Mouse (Mus musculus) right cerebral cortex, adult 2 months (tissue): ENCODE measurements around the gene 2410002F23Rik.
"Not testable (repeated sequence)": the region's sequence is repeated elsewhere in the genome, so short reads cannot be mapped to it uniquely, and the experiment has no call there.

Experiments used
- DNase-seq, 2 experiments: peaks; one replicate each; pipeline ENCODE4 v3.0.0; 2021 to 2022; ENCODE audit warnings: low spot score in 2 of 2

Gene 2410002F23Rik

DNA sequence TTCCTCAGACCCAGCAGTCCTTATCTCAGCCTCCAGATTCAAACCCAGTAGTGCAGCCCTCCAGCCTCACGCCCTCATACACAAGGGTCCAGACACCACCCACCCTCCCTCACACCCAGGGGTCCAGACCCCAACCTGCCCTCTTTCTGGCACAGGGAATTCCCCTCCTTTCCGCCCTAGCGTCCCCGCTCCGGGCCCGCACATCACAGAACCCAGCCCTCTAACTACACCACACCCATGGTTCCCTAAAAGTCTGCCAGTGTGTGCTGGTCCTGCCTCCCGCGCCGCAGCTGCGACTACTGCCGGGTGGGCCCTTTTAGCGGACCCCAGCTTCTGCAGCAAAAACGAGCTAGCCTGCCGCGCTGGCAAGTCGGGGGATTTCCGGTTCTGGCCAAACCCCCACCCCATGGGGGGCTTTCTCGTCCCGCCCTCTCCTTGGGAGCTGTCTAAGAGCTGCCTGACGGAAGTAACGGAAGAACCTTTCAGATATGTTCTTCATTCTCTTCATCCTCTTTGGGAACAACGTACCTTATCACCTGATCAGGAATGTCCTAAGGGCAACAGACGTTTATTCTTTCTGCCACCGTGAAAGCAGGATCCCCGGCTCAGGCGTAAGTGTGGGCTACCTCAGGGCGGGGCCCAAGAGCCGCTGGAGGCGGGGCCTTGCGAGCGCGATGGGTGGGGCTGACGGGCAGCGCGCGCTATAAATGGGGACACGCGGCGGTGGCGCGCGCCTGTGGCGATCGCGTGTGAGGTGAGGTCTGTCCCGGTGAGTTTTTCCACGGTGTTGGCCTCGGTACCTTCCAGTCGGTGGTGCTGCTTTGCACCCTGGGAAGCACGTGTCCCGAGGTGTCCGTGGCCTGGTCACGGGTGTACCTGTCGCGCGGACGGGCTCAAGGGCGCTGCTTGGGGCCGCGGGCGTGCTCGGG, at the start of gene 2410002F23Rik, which contains the start of gene 1700028J19Rik:
Gene 2410002F23Rik (plus strand): TSS at position 668 of the 929 bp plus-strand sequence.
Gene 1700028J19Rik (minus strand): TSS at position 641 of the 929 bp plus-strand sequence.
- DNase-seq, result peak; percentile 89 to 91

DNA sequence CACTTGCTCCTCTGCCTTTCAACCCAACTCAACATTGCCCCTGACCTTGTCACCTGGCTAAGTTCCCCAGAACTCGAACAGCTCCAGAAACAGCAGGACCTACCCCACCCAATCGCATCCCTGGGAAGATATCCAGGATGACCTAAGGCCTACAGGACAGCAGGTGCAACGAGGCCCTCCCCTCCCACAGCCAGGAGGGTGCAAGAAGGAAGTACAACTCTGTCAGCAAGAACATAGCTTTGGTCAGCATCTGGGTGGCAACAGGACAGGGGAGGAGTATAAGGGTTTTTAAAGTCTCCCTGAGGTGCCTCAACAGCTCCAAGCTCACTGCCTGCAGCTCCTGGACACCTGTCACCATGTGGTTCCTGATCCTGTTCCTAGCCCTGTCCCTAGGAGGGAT, 48.6 kb upstream of the 2410002F23Rik start, which contains the start of gene Klk1b3:
Gene Klk1b3 (plus strand): TSS at position 301 of the 400 bp plus-strand sequence.
- no peak for DNase-seq

DNA sequence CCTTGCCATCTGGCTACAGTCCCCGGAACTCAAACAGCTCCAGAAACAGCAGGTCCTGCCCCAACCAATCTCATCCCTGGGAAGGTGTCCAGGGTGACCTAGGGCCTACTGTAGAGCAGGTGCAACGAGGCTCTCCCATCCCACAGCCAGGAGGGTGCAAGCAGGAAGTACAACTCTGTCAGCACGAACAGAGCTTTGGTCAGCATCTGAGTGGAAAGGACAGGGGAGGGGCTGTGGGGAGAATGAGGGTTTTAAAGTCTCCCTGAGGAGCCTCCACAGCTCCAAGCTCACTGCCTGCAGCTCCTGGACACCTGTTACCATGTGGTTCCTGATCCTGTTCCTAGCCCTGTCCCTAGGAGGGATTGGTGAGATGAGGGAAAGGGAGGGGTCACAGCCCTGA, 39.4 kb upstream of the 2410002F23Rik start, which contains the start of gene Klk1b4:
Gene Klk1b4 (plus strand): TSS at position 301 of the 400 bp plus-strand sequence.
- DNase-seq, result not testable (repeated sequence)

DNA sequence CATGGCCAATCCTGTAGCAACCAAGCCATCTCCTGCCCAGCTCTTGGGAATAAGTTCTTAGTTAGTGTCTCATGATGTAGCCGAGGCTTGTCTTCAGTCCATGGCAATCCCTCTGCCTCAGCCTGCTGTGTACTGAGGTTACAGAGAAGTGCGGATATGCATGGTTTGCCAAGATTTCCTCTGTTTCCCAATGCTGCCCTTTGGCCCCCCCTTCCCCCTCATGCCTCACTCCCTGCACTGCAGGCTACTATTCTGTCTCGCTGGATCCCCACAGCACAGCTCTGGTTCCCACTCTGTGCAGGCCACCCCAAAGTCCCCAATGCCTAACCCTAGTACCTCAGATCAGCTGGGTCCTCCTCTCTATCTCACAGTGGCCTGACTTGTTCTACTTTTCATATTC, 38.2 kb upstream of the 2410002F23Rik start:
- no peak for DNase-seq

DNA sequence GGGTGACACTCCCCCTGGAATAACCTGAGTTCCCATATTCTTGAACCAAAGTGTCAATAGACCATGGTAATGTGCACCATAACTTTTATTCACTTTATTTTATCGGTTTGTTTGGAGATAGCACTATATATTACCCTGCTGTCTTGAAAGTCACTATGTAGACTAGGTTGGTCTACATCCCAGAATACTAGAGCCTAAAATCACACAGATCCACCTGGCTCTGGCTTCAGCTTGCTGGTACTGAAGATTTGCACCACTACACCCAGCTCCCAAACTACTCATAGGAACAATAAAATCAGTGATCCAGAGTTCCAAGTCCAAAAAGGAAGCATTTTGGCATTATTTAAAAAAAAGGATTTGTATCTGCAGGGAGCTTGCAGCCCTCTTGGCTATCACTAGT, 30.9 kb upstream of the 2410002F23Rik start, which contains the start of gene Klk1b5:
Gene Klk1b5 (plus strand): TSS at position 301 of the 400 bp plus-strand sequence.
- DNase-seq, result no peak

DNA sequence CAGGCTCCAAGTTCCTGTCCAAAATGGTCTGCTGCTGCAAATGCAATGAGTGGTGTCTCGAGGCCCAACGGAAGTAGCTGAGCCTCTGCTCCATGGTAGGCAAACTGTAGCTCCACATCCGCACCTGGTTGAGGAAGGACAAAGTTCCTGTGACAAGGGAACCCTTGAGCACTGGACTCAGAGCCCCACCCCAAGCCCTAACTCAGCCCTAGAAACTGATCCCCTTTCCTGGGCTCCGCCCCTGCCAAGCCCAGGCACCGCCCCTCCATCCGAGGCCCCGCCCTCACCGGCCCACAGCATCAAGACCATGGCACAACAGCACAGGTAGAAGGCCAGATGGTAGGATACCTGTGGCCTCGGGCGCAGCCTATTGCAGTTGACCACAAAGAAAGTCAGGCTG, 24.9 kb upstream of the 2410002F23Rik start:
- DNase-seq, result not testable (repeated sequence)

DNA sequence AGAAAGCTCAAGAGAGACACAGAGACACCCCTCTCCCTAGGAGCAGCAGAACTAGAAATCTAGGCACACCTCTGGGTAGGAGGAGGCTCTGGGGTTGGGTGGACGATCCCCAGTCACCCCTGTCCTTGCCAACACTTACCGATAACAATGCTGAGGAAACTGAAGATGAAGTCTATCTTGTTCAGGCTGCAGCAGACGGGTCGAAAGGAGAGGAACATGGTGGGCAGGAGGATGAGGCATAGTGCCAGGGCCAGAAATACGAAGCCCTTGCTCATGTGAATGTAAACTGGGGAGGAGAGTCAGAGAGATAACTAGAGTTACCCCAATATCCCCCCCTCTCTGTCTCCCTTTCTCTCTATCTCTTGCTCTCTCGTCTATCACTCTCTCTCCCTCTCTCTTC, 24.2 kb upstream of the 2410002F23Rik start:
- DNase-seq, result not testable (repeated sequence)

DNA sequence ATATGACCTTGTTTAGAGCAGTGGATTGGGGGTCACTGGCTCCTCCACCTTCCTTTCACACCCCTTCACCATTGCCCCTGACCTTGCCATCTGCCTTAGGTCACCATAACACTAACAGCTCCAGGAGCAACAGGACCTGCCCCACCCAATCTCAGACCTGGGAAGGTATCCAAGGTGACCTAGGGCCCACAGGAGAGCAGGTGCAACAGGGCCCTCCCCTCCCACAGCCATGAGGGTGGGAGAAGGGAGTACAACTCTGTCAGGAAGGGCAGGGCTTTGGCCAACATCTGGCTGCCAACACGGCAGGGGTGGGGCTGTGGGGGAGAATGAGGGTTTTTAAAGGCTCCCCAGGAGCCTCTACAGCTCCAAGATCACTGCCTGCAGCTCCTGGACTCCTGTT, 21.4 kb upstream of the 2410002F23Rik start, which contains the start of gene Klk1:
Gene Klk1 (plus strand): TSS at position 285 of the 400 bp plus-strand sequence.
- no peak for DNase-seq

DNA sequence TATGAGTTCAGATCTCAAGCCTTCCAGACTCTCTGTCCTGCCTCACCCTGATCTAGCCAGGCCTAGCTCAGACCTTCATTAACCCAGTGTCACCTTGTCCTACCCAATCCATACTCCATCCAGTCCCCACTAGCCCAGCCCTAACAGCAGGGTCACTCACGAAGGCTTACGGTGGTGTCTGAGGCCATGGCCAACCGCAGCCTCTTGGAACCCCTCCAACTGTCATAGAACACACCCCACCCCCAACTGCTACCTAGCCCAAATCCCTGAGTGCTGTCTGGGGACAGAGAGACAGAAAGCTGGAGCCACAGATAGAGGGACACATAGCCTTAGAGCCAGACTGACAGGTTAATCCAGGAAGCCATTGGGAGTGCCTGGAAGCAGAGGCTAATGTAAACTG, 10.6 kb upstream of the 2410002F23Rik start, which contains the start of gene Gm36864:
Gene Gm36864 (plus strand): TSS at position 269 of the 400 bp plus-strand sequence.
- DNase-seq, result no peak

DNA sequence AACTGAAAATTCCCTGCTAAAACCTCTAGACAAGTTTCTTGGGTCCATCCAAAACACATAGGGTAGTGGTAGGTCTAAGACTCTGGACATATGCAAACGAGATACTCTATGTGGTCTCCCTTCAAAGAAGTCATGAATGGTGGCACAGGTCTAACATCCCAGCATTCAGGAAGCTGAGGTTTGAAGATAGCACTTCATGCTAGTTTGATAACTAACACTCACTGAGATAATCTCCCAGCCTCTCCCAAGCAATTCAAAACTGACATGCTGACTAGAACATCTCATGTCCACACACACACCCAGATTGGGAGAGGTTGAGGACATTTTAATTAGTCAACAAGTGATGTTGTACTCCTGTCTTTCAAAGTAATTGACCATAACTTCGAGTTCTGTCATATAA, 6.6 kb upstream of the 2410002F23Rik start:
- DNase-seq, result no peak

DNA sequence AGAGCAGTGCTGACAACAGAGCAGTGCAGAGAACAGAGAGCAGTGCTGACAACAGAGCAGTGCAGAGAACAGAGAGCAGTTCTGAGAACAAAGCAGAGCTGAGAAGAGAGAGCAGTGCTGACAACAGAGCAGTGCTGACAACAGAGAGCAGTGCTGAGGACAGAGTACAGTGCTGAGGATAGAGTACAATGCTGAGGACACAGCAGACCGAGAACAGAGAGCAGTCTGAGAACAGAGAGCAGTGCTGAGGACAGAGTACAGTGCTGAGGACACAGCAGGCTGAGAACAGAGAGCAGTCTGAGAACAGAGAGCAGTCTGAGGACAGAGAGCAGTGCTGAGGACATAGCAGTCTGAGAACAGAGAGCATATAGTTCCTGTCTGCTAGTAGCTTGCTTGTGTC, 5.8 kb upstream of the 2410002F23Rik start:
- DNase-seq, result no peak

DNA sequence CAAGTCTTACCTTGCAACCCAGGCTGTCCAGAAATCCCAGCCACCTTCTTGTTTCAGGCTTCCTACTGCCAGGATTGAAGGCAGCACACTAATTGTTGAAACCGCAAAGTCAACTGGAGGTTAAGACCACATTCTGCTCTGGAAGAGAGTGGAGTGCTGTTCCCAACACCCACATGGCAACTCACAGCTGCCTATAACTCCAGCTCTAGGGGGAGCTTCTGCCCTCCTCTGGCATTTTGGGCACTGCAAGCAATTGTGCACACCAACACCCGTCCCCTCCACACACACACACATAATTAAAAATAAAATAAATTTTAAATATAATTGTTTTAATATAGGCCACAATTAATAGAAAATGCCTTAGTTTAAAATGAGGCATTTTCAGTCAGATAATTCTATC, 5.4 kb upstream of the 2410002F23Rik start:
- DNase-seq, result no peak

DNA sequence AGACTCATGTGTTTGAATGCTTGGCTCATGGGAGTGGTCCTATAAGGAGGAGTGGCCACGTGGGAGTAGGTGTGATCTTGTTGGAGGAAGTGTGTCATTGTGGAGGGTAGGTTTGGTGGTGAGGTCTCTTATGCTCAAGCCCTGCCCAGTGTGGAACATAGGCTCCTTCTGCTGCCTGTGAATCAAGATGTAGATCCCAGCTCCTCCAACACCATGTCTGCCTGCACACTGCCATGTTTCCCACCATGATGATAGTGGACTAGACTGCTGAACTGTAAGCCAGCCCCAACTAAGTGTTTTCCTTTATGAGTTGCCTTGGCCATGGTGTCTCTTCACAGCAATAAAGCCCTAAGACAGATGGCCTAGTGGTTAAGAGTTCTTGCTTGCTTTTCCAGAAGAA, 2.4 kb upstream of the 2410002F23Rik start:
- DNase-seq, result no peak

DNA sequence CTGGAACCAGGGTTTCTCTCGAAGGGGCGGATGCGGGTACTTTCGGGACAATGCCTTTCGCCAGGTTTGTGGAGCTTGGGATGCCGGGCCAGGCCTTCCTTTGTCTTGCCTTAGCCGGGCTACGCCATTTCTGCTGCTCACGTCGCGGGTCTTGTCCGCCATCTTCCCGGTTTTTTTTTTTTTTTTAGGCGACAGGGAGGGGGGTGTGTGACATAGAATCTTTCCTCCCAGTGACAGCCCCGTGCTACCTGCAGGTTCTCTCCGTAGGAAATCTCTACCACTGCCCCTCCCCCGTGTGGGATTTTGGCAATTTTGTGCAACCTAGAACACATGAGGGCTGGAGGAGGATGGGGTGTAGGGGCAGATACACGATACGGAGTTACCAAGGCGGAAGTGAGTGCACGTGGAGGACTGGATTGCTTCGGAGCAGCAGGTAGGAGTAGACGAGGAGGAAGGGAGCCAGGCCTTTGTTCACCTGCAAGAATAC, 505 bp downstream of the 2410002F23Rik start:
- peak; percentile 34 to 54 for DNase-seq

DNA sequence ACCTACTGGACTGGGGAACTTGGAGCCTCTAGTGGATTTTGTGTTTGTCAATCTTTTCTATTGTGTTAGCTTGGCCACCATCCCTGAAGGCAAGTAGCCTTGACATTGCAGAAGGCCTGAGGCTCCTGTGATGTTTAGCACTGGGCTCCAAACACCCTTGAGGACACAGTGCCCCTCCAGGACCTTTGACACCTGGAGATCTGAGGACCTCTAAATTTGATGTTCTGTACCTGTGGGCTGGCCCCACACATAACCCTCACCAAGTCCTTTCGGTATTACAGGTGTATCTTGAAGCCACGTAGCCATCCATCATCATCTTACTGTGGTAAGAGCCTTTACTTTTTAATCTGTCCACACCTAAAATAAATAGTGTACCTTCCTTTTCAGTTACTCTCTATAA, 1.4 kb downstream of the 2410002F23Rik start:
- no peak for DNase-seq

DNA sequence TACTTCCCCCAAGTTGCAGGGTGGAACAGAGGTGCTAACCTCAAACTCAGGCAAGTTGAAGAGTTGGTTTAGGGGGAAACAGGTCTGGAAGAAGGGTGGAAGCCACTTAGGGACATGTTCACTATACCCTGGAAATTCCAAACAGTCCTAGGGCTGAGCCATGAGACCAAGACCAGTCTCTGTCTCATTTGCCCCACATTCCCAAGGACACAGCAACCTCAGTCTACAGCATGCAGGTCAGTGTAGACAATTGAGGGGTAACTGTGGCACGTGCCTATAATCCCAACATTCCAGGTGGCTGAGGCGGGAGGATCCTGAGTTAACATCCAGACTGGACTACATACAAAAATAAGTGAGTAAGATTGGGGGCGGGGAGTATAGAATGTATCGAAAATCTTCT, 2.7 kb downstream of the 2410002F23Rik start:
- no peak for DNase-seq

DNA sequence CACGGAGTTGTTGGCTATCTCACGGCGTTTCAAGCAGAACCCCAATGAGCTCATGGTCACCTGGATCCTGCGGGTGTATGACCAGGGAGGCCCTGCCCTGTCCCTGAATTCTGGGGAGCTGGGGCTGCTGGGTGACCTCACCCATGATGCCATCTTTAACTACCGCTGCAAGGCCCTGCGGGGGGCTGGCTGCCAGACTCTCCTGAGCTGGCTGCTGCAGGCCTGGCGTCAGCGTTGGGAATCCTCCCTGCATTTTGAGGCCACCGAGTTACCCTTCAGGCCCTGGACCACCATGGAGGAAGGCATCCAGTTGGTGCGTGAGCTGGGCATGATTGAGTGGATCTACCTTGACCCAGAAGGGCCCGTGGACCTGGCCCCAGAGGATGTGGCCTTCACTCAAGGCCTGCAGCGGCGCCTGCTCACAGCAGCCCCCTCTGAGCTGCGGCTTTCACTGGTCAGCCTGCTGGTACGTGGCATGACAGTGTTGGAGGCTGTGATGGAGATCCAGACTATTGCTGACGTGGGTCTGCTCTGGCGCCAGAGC, 4.3 kb downstream of the 2410002F23Rik start:
- not testable (repeated sequence) for DNase-seq

DNA sequence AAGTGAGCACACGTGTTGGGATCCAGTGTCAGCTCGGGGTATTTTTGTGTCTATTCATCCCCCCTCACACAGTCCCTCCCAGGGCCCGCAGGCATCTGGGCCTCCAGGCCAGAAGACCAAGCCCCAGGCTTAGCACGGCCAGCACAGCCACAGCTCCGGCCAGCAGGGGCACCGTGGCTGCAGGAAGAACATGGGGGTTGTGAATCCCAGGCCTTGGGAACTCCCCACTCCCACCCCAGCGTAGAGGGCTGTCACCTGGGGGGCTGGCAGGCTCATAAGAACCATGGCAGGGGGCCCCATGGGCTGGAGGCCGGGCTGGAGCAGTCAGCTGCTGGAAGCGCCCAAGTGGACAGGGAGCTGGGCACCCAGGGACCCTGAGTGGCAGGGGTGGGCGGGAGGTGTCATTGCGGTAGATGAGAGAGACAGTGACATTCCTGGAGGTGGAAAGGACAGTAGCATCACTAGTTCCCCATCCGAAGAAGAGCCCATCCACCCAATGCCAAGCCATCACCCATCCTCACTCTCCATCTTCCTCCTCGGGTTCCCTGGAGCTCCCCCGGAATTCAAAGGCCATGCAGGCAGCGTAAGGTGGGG, 6.6 kb downstream of the 2410002F23Rik start:
- no peak for DNase-seq

DNA sequence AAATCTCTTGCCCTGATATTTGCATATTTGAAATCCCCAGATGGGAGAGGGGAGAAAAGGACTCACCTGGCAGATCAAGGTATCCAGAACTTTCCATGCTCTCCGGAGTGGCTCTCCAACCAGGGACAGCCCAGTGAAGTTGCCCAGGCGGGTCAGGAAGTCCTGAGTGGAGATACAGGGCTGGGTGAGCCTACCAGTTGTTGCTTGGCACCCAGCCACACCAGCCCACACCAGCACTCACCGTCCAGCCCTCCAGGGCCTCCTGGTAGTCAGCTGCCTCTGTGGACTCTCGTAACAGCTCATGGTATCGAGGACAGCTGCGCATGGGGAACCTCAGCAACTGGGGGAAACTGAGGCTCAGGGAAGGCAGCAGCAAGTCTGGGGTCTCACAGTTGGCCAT, 8.4 kb downstream of the 2410002F23Rik start:
- DNase-seq, result no peak

DNA sequence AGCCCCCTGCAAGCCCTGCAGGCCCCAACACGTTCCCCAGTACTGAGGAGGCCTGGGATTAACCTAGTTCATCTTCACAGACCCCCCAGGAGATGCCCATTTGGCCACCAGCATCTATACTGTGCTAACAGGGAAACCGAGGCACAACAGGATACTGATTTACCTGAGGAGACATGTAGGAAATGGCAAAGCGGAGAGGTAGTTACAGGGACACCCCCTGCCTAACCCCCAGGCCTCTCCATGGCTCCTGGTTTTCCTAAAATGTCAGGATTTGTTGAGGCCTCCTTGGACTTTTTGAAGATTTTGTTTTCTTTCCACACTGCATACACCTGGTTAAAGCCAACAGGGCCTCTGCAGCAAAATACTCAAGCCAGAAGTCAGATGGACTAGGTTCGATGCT, 10.8 kb downstream of the 2410002F23Rik start, which contains the start of gene Acp4:
Gene Acp4 (minus strand): TSS at position 101 of the 400 bp plus-strand sequence.
- no peak for DNase-seq

DNA sequence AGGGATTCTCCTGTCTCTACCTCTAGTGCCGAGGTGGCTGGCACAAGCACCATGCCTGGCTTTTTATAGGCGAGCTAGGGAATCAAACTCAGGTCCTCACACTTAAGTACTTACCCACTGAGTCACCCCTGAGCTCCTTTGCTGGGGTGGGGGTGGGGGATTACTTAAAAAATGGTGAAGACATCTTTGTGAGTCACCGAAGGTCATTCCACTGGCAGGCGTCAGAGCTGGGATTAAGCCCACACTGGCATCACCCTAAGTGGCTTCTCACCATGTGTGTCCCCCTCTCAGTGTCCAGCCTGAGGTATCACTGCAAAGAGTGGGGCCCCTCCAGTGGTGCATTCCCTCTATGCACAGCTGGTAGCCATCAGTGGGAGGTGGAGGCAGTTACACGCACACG, 13.9 kb downstream of the 2410002F23Rik start:
- DNase-seq, result no peak

DNA sequence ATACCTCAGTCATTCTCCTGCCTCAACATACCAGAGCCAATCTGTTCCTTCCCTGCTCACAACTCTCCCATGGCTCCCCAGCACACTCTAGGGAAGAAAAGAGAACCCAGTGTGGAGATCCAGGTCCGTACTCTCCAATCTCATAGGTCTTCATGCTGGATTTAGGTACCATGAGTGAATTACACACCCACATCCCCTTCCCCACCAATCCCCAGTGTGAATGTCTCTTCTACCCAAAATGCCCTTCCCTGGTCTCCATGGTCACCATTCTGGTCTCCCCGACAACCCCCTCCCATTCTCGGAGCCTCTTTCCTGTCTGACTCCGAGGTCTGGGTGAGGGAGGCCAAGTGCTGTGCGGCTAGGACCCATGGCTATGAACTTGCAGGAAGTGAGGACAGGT, 14.6 kb downstream of the 2410002F23Rik start, which contains the start of gene Gm15517:
Gene Gm15517 (plus strand): TSS at position 301 of the 400 bp plus-strand sequence.
- DNase-seq, result no peak
